Mouse (Mus musculus) adrenal gland (tissue): ENCODE measurements around the gene Vamp8.

Experiments used
- intact Hi-C: fragments of 180-260 bp; cut with DNase I; formaldehyde crosslinking; loops from one replicate; pipeline ENCODE4 v1.15.1; 2025
- long read RNA-seq, 2 experiments: library from polyadenylated mRNA; unstranded; transcript quantifications; one replicate each; pipeline ENCODE4 v2.0.0; 2020; ENCODE audit warnings: borderline replicate concordance in 1 of 2; ENCODE audit not compliant: insufficient replicate concordance in 1 of 2

The Vamp8 gene
- long read RNA-seq, experiment 1, transcript Vamp8-201 (3 exons, 820 nt) = major isoform, 79 of 85 reads
- long read RNA-seq, experiment 1, partial matches to known transcripts = 0 of 85 reads
- long read RNA-seq, experiment 1, other reads (novel, unspliced or antisense) = 3 of 85 reads
- long read RNA-seq, experiment 2, transcript Vamp8-201 (3 exons, 820 nt) = major isoform, 93 of 103 reads
- long read RNA-seq, experiment 2, partial matches to known transcripts = 0 of 103 reads
- long read RNA-seq, experiment 2, other reads (novel, unspliced or antisense) = 7 of 103 reads

GRCm38 (mm10) chr6:72389941-72390771 is at the start of gene Vamp8:
TSS of gene Vamp8 (minus strand) at chr6:72390703.
- intact Hi-C loops = no loop called here

GRCm38 (mm10) chr6:72439355-72440185 is 49.1 kb upstream of the Vamp8 start, which contains the start of gene Mat2a:
TSS of gene Mat2a (minus strand) at chr6:72439558.
- intact Hi-C loops = loop anchor here (5.0 kb wide), 1 partner anchor 38 kb away; no protein-coding TSS in a partner anchor

GRCm38 (mm10) chr6:72438862-72439354 is 48.4 kb upstream of the Vamp8 start:
- intact Hi-C loops = no loop called here

GRCm38 (mm10) chr6:72438226-72438625 is 47.7 kb upstream of the Vamp8 start:
- intact Hi-C loops = no loop called here

GRCm38 (mm10) chr6:72432153-72432552 is 41.6 kb upstream of the Vamp8 start:
- intact Hi-C loops = no loop called here

GRCm38 (mm10) chr6:72430989-72431921 is 40.8 kb upstream of the Vamp8 start:
- intact Hi-C loops = no loop called here

- intact Hi-C loops = loop anchor here (2.0 kb wide), 1 partner anchor 138 kb away; no protein-coding TSS in a partner anchor
Measured at GRCm38 (mm10) chr6:72429061-72429842, 38.7 kb upstream of the Vamp8 start.

GRCm38 (mm10) chr6:72428036-72428435 is 37.5 kb upstream of the Vamp8 start:
- intact Hi-C loops = loop anchor here (1.0 to 2.0 kb wide), 2 partner anchors 106 to 139 kb away; no protein-coding TSS in a partner anchor

GRCm38 (mm10) chr6:72425646-72426045 is 35.1 kb upstream of the Vamp8 start:
- intact Hi-C loops = no loop called here

- intact Hi-C loops = no loop called here
Measured at GRCm38 (mm10) chr6:72420901-72421300, 30.4 kb upstream of the Vamp8 start.

GRCm38 (mm10) chr6:72419806-72420205 is 29.3 kb upstream of the Vamp8 start:
- intact Hi-C loops = no loop called here

GRCm38 (mm10) chr6:72418279-72418678 is 27.8 kb upstream of the Vamp8 start:
- intact Hi-C loops = no loop called here

GRCm38 (mm10) chr6:72415964-72416772 is 25.7 kb upstream of the Vamp8 start:
- intact Hi-C loops = no loop called here

- intact Hi-C loops = no loop called here
Measured at GRCm38 (mm10) chr6:72415181-72415580, 24.7 kb upstream of the Vamp8 start.

GRCm38 (mm10) chr6:72414076-72414756 is 23.7 kb upstream of the Vamp8 start, which contains the start of gene Ggcx:
TSS of gene Ggcx (plus strand) at chr6:72414308.
- intact Hi-C loops = no loop called here

GRCm38 (mm10) chr6:72410518-72410917 is 20.0 kb upstream of the Vamp8 start:
- intact Hi-C loops = no loop called here

GRCm38 (mm10) chr6:72410003-72410402 is 19.5 kb upstream of the Vamp8 start:
- intact Hi-C loops = no loop called here

- intact Hi-C loops = loop anchor here (5.0 kb wide), 1 partner anchor 47 kb away; no protein-coding TSS in a partner anchor
Measured at GRCm38 (mm10) chr6:72409567-72409966, 19.1 kb upstream of the Vamp8 start.
